Comparison of ENCODE assay signal across 7 mouse cellular contexts in genomic region chr15:89475611-89476474, GRCm38 (mm10). TPM values are rescaled to one million over a fixed set of nuclear protein-coding genes. Genes with fewer than 3 reads are reported as not detected.
A peak's percentile ranks its signal among the peaks of the same experiment; 100 is the strongest.
DNase-seq lines count a peak whose midpoint lies in the region; ATAC-seq lines count a peak whose summit lies in the region.

No protein-coding gene starts in this region.

- 9% methylated on average over 44 of the region's 44 CpGs for WGBS in intestine, embryonic 16.5 days
- 10% methylated on average over 44 of the region's 44 CpGs for WGBS in midbrain, embryonic 11.5 days

- H3K36me3 ChIP-seq in intestine, embryonic 16.5 days (ENCODE audit: control insufficient read depth, insufficient read depth, low read length) = no peaks in the 10 kb centered on the region
- H3K36me3 ChIP-seq in midbrain, embryonic 11.5 days (ENCODE audit: control insufficient read depth, insufficient read depth, low read length) = no peaks in the 10 kb centered on the region

- H3K9ac ChIP-seq in intestine, embryonic 16.5 days (ENCODE audit: low read depth, low read length) = peak overlapping the region; percentile 73
- peak overlapping the region; percentile 70 for H3K9ac ChIP-seq in midbrain, embryonic 11.5 days (ENCODE audit: low read length)

- H3K4me2 ChIP-seq in intestine, embryonic 16.5 days (ENCODE audit: low read depth, low read length) = peak overlapping the region; percentile 90
- H3K4me2 ChIP-seq in midbrain, embryonic 11.5 days = peak overlapping the region; percentile 85

- intact Hi-C loops in gastrocnemius, postnatal 36 days (cut with DNase I) = no loop called here
- intact Hi-C loops in left cerebral cortex, postnatal 36 days (cut with DNase I) = no loop called here

- peaks cover 5% of the 10 kb centered on the region; the same call in 1 of the 2 replicates for H3K4me1 ChIP-seq in intestine, embryonic 16.5 days (ENCODE audit: control insufficient read depth, insufficient read depth, low read length)
- peaks cover 5% of the 10 kb centered on the region; the same call in 1 of the 2 replicates for H3K4me1 ChIP-seq in midbrain, embryonic 11.5 days (ENCODE audit: control insufficient read depth, insufficient read depth, low read length)

- ATAC-seq in intestine, embryonic 16.5 days = peak; percentile 98
- peak; percentile 97 for ATAC-seq in midbrain, embryonic 11.5 days (ENCODE audit: low FRiP score)

- no peaks in the 10 kb centered on the region for H3K9me3 ChIP-seq in intestine, embryonic 16.5 days (ENCODE audit: control insufficient read depth, low read length)
- no peaks in the 10 kb centered on the region for H3K9me3 ChIP-seq in midbrain, embryonic 11.5 days (ENCODE audit: control insufficient read depth, low read length)

- peak overlapping the region; percentile 57 for H3K4me3 ChIP-seq in intestine, embryonic 16.5 days (ENCODE audit: low read length)
- H3K4me3 ChIP-seq in midbrain, embryonic 11.5 days (ENCODE audit: low read depth, low read length) = peak overlapping the region; percentile 46

- peak overlapping the region; percentile 85 for H3K27ac ChIP-seq in intestine, embryonic 16.5 days (ENCODE audit: low read length)
- H3K27ac ChIP-seq in midbrain, embryonic 11.5 days (ENCODE audit: low read depth, low read length) = no peak overlapping the region; the same call in 1 of the 2 replicates

- peak; percentile 97 for DNase-seq in adrenal gland, adult 2 months
- peak; percentile 78 for DNase-seq in embryo, embryonic 11.5 days (ENCODE audit: low read depth, low spot score)
- DNase-seq in gastrocnemius, postnatal 36 days = peak; percentile 91 to 93
- peak; percentile 92 for DNase-seq in left cerebral cortex, postnatal 36 days (ENCODE audit: low spot score in 2 of 2)
- peak; percentile 98 for DNase-seq in midbrain, embryonic 11.5 days (ENCODE audit: low spot score, missing footprints)
- peak; percentile 89 for DNase-seq in skeletal muscle tissue, adult 2 months (ENCODE audit: low read depth, low spot score)

- H3K27me3 ChIP-seq in intestine, embryonic 16.5 days (replicated peaks; ENCODE audit: control insufficient read depth, insufficient read depth, low read length) = no peaks in the 10 kb centered on the region
- no peaks in the 10 kb centered on the region for H3K27me3 ChIP-seq in midbrain, embryonic 11.5 days (ENCODE audit: control insufficient read depth, insufficient read depth, low read length)

RNA-seq across cellular contexts. Expression of gene Arsa, which starts 1.4 kb away (rescaled TPM):
- total RNA-seq in adrenal gland, adult 2 months (2021) = 10 to 100 TPM; 16.6 to 24.5 TPM
- 57.6 and 67.8 TPM in 2 replicates for polyA plus RNA-seq in adrenal gland, adult 2 months (2012; rRNA removed)
- total RNA-seq in gastrocnemius, postnatal 36 days (2021) = 1 to 10 TPM; 3.0 to 3.8 TPM
- polyA plus RNA-seq in intestine, embryonic 16.5 days (2015; fragmentation: Nextera tagmentation; extraction: Ambion mirVana) = 29.5 and 36.4 TPM in 2 replicates
- 10 to 100 TPM; 31.7 to 36.1 TPM for total RNA-seq in left cerebral cortex, postnatal 36 days (2021)
- 7.4 and 9.4 TPM in 2 replicates for polyA plus RNA-seq in midbrain, embryonic 11.5 days (2014; fragmentation: Nextera tagmentation; extraction: Ambion mirVana)

RNA-seq across cellular contexts. Expression of gene Mapk8ip2, which starts 22.1 kb away (rescaled TPM):
- 10 to 100 TPM in 1 of 2 experiments, 1 to 10 TPM in 1; 8.7 to 10.5 TPM for total RNA-seq in adrenal gland, adult 2 months (2021)
- 4.4 and 7.1 TPM in 2 replicates for polyA plus RNA-seq in adrenal gland, adult 2 months (2012; rRNA removed)
- under 1 TPM; 0.28 to 0.30 TPM for total RNA-seq in gastrocnemius, postnatal 36 days (2021)
- 3.4 and 3.6 TPM in 2 replicates for polyA plus RNA-seq in intestine, embryonic 16.5 days (2015; fragmentation: Nextera tagmentation; extraction: Ambion mirVana)
- 100 to 1,000 TPM; 221 to 233 TPM for total RNA-seq in left cerebral cortex, postnatal 36 days (2021)
- polyA plus RNA-seq in midbrain, embryonic 11.5 days (2014; fragmentation: Nextera tagmentation; extraction: Ambion mirVana) = 23.6 TPM in 2 replicates

RNA-seq across cellular contexts. Expression of gene Shank3, which starts 23.6 kb away (rescaled TPM):
- 10 to 100 TPM; 32.7 to 36.9 TPM for total RNA-seq in adrenal gland, adult 2 months (2021)
- 50.9 and 64.1 TPM in 2 replicates for polyA plus RNA-seq in adrenal gland, adult 2 months (2012; rRNA removed)
- total RNA-seq in gastrocnemius, postnatal 36 days (2021) = 10 to 100 TPM; 14.4 to 15.5 TPM
- polyA plus RNA-seq in intestine, embryonic 16.5 days (2015; fragmentation: Nextera tagmentation; extraction: Ambion mirVana) = 0.70 and 0.80 TPM in 2 replicates
- 100 to 1,000 TPM; 196 to 229 TPM for total RNA-seq in left cerebral cortex, postnatal 36 days (2021)
- polyA plus RNA-seq in midbrain, embryonic 11.5 days (2014; fragmentation: Nextera tagmentation; extraction: Ambion mirVana) = 2.2 TPM in 2 replicates

RNA-seq across cellular contexts. Expression of gene Chkb, which starts 46.1 kb away (rescaled TPM):
- 10 to 100 TPM; 50.7 to 66.8 TPM for total RNA-seq in adrenal gland, adult 2 months (2021)
- polyA plus RNA-seq in adrenal gland, adult 2 months (2012; rRNA removed) = 39.4 and 52.6 TPM in 2 replicates
- total RNA-seq in gastrocnemius, postnatal 36 days (2021) = 10 to 100 TPM; 20.8 to 30.0 TPM
- polyA plus RNA-seq in intestine, embryonic 16.5 days (2015; fragmentation: Nextera tagmentation; extraction: Ambion mirVana) = 63.7 and 67.0 TPM in 2 replicates
- 10 to 100 TPM; 41.0 to 41.2 TPM for total RNA-seq in left cerebral cortex, postnatal 36 days (2021)
- 48.3 and 49.6 TPM in 2 replicates for polyA plus RNA-seq in midbrain, embryonic 11.5 days (2014; fragmentation: Nextera tagmentation; extraction: Ambion mirVana)

RNA-seq across cellular contexts. Expression of gene Gm44502, which starts 46.3 kb away (rescaled TPM):
- total RNA-seq in adrenal gland, adult 2 months (2021) = 1 to 10 TPM in 1 of 2 experiments, not detected in 1; 5.8 TPM
- polyA plus RNA-seq in adrenal gland, adult 2 months (2012; rRNA removed) = 8.2 and 10.6 TPM in 2 replicates
- total RNA-seq in gastrocnemius, postnatal 36 days (2021) = 1 to 10 TPM in 1 of 2 experiments, not detected in 1; 1.5 TPM
- polyA plus RNA-seq in intestine, embryonic 16.5 days (2015; fragmentation: Nextera tagmentation; extraction: Ambion mirVana) = not detected in 2 replicates
- under 1 TPM in 1 of 2 experiments, not detected in 1; 0.72 TPM for total RNA-seq in left cerebral cortex, postnatal 36 days (2021)
- polyA plus RNA-seq in midbrain, embryonic 11.5 days (2014; fragmentation: Nextera tagmentation; extraction: Ambion mirVana) = not detected in 2 replicates

Comparison
In these comparisons a context has a peak if more than half of its experiments do, and no peak if none do; other contexts are left out.
1. RNA of gene Mapk8ip2, which starts 22.1 kb away (total RNA-seq): 221 to 233 TPM in left cerebral cortex, postnatal 36 days; 8.7 to 10.5 TPM in adrenal gland, adult 2 months and 0.28 to 0.30 TPM in gastrocnemius, postnatal 36 days; every median in the first group is over 10 times any median in the second.
2. RNA of gene Shank3, which starts 23.6 kb away (total RNA-seq): 196 to 229 TPM in left cerebral cortex, postnatal 36 days; 32.7 to 36.9 TPM in adrenal gland, adult 2 months and 14.4 to 15.5 TPM in gastrocnemius, postnatal 36 days; every median in the first group is over 4 times any median in the second.
3. Peak in every context shown above with its lines, with median percentiles within 50 percentile points of each other: DNase-seq.